Mouse (Mus musculus) thymus, postnatal 36 days (tissue): ENCODE measurements around the gene Adcy1.
A peak's percentile ranks its signal among the peaks of the same experiment; 100 is the strongest.

Source experiments
- DNase-seq, 2 experiments: peaks; one replicate each; pipeline ENCODE4 v3.0.0; 2022; ENCODE audit warnings: mixed read lengths in 2 of 2

The Adcy1 gene

GRCm38 (mm10) chr11:7140449-7140848 lies 77.2 kb downstream of the Adcy1 start:
- peak; percentile 46 to 56 for DNase-seq

DNA sequence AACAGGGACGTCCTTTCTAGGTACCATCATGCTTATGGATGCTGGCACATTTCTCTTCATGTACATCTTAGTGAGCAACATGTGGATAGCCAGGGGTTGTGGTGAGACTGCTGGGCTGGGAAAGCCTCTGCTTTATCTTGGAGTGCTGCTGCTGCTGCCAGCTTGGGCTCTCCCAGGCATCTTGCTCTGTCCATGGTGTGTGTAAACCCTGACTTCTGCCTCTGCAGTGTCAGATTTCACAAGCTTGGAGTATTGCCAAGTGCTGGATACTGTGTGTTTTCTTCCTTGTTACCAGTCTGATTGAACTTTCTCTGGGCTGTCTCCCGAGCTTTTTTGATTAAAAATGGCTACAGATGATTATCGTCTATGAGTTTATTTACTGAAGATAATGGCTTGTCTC lies 79.4 kb downstream of the Adcy1 start:
- no peak for DNase-seq

GRCm38 (mm10) chr11:7144369-7144768 lies 81.1 kb downstream of the Adcy1 start:
- DNase-seq, result peak; percentile 41 to 52

DNA sequence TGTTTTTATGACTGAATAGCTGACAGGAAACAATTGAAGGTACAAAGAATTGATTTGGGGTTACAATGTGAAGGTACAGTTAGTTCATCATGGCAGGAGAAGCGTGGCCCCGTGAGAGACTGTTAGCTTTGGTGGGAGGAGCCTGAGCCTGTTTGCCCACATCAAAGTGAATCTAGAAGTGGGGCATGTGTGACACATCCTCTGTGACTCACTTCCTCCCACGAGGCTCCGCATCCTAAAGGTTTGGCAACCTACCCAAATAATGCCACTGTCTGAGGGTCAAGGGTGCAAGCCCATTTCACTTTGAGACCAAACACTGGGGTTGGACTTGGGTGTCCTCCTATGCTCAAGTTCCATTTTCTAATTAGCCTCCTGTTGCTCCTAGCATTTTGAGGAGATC lies 81.9 kb downstream of the Adcy1 start:
- DNase-seq, result peak; percentile 70 to 83

DNA sequence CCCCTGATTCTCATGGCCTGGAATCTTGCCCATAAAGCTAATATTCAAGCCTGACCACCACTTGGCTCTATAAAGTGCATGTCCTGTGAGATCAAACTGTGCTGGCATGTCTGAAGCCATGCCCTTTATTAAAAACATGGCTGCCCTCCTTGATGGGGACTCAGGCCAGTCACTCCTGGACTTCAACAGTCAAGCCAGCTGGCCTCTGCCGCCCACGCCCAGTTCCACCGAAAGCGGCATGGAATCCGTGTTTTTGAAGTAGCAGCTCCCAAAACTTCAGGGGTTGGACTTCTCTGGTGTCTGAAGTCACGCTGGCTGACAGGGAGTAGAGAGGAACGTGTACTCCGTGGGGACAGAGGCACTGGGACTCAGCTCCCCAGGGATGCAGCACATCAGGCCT lies 84.2 kb downstream of the Adcy1 start:
- no peak for DNase-seq

- no peak for DNase-seq
Measured at GRCm38 (mm10) chr11:7147945-7148344, 84.7 kb downstream of the Adcy1 start.

- peak; percentile 33 to 61 for DNase-seq
Measured at GRCm38 (mm10) chr11:7149471-7149870, 86.2 kb downstream of the Adcy1 start.

- no peak for DNase-seq
Measured at GRCm38 (mm10) chr11:7150511-7150910, 87.2 kb downstream of the Adcy1 start.

DNA sequence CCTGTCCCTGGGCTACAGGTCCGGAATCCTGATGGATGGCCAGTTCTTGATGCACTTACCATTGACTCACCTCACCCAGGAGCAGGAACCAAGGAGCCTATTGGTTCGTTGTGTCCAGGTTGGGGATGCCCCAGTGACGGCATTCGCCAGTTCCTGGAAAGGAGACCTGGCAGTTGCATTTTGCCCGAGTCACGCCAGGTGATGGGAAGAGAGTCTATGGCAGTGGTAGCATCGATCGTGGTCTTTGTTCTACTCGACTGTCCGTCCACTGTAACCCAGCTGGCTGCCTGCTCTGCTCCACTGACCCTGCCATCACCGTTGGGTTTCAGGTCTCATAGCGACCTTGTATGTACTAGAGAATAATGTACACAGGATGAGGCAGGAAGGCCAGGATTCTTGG lies 89.1 kb downstream of the Adcy1 start:
- DNase-seq, result no peak

GRCm38 (mm10) chr11:7153081-7153480 lies 89.8 kb downstream of the Adcy1 start:
- DNase-seq, result no peak

DNA sequence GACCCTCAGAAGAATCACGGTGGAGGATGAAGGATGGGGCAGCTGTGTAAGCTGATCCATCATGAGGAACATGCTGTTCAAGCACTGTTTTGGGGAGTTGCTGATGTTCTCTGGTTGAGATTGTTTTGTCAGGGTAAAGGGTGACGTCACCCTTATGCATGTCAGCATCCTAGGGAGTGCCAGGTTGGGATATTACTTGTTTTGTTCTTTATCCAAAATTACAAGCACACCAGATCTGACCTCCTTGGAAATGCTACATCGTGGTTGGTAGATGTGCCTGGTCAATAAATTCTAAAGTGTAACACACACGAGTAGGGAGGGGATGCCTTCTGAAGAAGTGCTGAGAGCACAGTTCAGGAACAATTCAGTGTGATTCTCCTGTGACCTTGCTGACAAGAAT lies 93.1 kb downstream of the Adcy1 start:
- no peak for DNase-seq

DNA sequence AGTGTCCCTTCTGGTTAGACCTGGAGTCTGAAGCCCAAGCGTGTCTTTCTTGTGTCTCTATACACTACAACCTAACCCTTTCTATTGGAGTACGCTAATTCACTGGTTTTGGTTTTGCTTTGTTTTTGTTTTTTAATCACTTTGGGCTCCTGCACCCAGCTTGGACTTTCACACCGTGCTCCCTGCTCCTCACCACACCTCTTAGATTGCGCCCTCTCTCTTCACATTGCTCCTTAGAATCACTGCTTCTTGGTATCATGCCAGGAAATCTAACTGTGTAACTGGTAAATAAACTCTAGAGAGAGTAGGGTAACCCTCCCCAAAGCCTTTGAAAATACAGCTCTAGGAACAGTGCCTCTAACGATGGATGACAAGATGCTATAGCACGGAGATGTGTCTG lies 94.9 kb downstream of the Adcy1 start:
- no peak for DNase-seq

DNA sequence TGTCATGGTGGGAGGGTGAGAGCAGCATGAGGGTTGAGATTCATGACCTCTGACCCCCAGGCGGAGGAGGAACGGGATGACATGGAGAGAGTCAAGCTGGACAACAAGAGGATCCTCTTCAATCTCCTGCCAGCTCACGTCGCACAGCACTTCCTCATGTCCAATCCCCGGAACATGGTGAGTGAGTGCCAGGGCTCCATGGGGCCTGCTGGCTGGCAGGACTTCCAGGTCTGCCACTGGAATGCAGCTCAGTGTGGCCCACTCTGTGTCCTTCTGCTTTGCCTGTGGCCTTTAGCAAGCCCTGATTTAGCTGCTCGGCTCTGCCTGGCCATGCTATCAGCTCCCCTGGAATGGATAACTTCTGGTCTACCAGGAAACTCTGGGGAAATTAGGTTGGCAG lies 96.9 kb downstream of the Adcy1 start:
- no peak for DNase-seq

GRCm38 (mm10) chr11:7160637-7161101 lies 97.4 kb downstream of the Adcy1 start:
- peak; percentile 44 to 63 for DNase-seq

GRCm38 (mm10) chr11:7161502-7162174 lies 98.3 kb downstream of the Adcy1 start:
- peak; percentile 16 to 50 for DNase-seq

- no peak for DNase-seq
Measured at GRCm38 (mm10) chr11:7164416-7164815, 101.1 kb downstream of the Adcy1 start.

GRCm38 (mm10) chr11:7169645-7170044 lies 106.4 kb downstream of the Adcy1 start:
- DNase-seq, result no peak

DNA sequence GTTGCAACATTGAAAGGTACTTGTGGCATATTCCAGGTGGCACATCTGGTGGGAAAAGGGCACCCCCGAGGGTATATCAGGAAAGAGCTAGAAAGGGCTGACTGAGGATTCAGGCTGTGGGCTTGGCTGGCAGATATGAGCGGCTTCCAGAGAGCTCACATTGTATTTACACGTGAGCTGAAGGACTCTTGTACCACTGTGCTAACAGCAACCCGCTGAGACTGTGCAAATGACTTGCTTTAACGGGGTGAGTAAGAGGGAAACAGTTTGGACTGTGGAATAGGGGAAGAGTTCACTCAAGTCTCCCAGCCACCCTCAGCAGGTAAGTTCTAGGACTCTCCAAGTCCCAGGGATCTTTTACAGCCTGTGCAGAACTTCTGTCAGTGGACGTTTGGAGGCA lies 110.4 kb downstream of the Adcy1 start:
- no peak for DNase-seq

GRCm38 (mm10) chr11:7178724-7179123 lies 115.4 kb downstream of the Adcy1 start:
- no peak for DNase-seq

- DNase-seq, result no peak
Measured at GRCm38 (mm10) chr11:7179276-7179675, 116.0 kb downstream of the Adcy1 start.

- DNase-seq, result no peak
Measured at GRCm38 (mm10) chr11:7182409-7183042, 119.2 kb downstream of the Adcy1 start.

- DNase-seq, result no peak
Measured at GRCm38 (mm10) chr11:7184420-7184819, 121.1 kb downstream of the Adcy1 start.

GRCm38 (mm10) chr11:7187472-7187871 lies 124.2 kb downstream of the Adcy1 start:
- DNase-seq, result no peak

- DNase-seq, result no peak
Measured at GRCm38 (mm10) chr11:7188469-7188868, 125.2 kb downstream of the Adcy1 start, which contains the start of gene Gm11985. Gene Gm11985 (minus strand): TSS chr11:7188569.

DNA sequence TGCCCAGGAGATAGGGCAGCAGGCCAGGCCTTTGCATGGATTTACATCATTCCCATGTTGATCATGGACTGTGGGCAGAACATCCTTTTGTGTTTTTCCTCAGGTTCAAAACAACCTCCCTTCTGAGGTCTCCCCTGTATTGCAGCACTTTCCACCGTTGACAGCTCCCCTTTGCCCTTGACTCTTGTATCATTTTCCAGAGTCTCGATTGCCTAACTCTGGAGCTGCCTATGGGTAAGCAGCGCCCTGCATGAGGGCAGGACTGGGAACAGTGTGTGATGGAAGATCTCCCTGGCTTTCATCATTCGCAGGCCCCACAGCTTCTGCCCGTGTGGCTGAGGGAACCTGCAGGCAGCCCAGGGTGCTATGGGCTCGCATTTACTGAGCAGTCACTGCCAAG lies 129.4 kb downstream of the Adcy1 start:
- DNase-seq, result no peak
